Mouse (Mus musculus) spleen, adult 2 months (tissue): Measurements from ENCODE around the gene Gm10447. TPM values are rescaled to one million over a fixed set of nuclear protein-coding genes. Genes with fewer than 3 reads are reported as not detected.
"Not testable (repeated sequence)": the region's sequence is repeated elsewhere in the genome, so short reads cannot be mapped to it uniquely, and the experiment has no call there.

Experiments used
- DNase-seq, 2 experiments: peaks; one replicate each; pipeline versions ENCODE4 v3.0.0 to v3.0.0-alpha.2; 2012 to 2021; ENCODE audit warnings: low spot score in 2 of 2, low read depth in 1 of 2
- H3K27ac ChIP-seq: fragments of 200-500 bp; 2 replicates; pipeline ENCODE4 v1.5.1; 2012; ENCODE audit warnings: low read length, inconsistent platforms; ENCODE audit not compliant: insufficient read depth
- H3K27me3 ChIP-seq: fragments of 200-500 bp; 2 replicates; pipeline ENCODE4 v1.6.1; 2012; ENCODE audit warnings: mild to moderate bottlenecking, moderate library complexity, low read length, inconsistent platforms; ENCODE audit not compliant: control insufficient read depth, insufficient read depth
- H3K36me3 ChIP-seq: fragments of 200-500 bp; 2 replicates; pipeline ENCODE4 v1.6.1; 2012; ENCODE audit warnings: mild to moderate bottlenecking, low read length, inconsistent platforms; ENCODE audit not compliant: control insufficient read depth, insufficient read depth
- H3K4me1 ChIP-seq: fragments of 200-500 bp; 2 replicates; pipeline ENCODE4 v1.6.1; 2011; ENCODE audit warnings: inconsistent platforms; ENCODE audit not compliant: control insufficient read depth, insufficient read depth, insufficient read length
- H3K4me3 ChIP-seq: fragments of 200-500 bp; 2 replicates; pipeline ENCODE4 v1.5.1; 2011; ENCODE audit warnings: mild to moderate bottlenecking, inconsistent platforms; ENCODE audit not compliant: insufficient read depth, insufficient read length; ENCODE audit errors: extremely low read depth
- CTCF ChIP-seq: fragments of 200-500 bp; IDR thresholded peaks from 2 replicates; pipeline ENCODE4 v1.5.1; 2011; ENCODE audit warnings: mild to moderate bottlenecking, inconsistent platforms; ENCODE audit not compliant: insufficient read depth, insufficient read length, insufficient replicate concordance; ENCODE audit errors: extremely low read depth
- POLR2A ChIP-seq: fragments of 200-500 bp; IDR thresholded peaks from 2 replicates; pipeline ENCODE4 v1.6.1; 2011; ENCODE audit warnings: low read depth, low read length, inconsistent platforms
- WGBS: fragments of 180-500 bp; shearing (Covaris S2); methylation state at CpG from one replicate; pipeline ENCODE4 v1.1.7; 2018; 5-methylcytosine and 5-hydroxymethylcytosine counted together
- polyA plus RNA-seq: library from polyadenylated mRNA; depleted of rRNA; stranded (reverse); fragments of >200 nt; gene quantifications from 2 replicates; pipeline ENCODE4 v1.2.3, GENCODE M21; 2012

Gm10447 gene
- polyA plus RNA-seq, 1 experiment = 0.04 TPM

DNA sequence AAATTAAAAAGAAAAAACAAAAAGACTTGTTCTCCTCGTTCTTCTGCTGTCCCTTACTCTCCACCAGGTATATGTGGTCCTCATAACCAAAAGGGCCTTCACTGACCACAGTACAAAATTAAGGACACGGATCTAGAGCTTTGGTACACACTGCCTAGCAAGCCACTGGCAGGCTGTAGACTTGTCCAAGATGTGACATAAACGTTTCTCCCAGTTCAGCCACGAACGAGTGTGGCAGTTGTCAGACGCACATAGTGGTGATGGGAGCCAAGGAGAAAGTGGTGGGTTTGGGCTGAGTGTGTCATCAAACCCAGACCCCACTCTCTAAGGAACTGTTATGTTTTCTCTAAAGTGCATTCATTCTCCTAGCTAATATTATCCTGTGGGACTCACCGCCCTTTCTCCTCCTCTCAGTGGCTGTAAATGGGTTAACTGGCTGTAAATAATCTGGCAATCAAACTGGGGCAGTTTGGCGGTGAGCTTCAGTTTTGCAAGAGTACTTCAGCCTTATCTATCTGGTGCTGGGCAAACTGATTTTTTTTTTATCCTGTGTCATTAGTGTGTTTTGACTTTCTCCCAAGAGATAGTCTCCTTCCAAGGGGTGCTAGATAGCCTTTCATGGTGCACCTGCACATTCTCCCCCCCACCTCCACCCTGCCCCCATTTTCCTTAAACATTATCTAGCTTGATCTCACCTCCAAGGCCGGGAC is 25.4 kb downstream of the Gm10447 start:
- Histone ChIP-seq H3K4me3 (peak overlapping the region; percentile 85; the same call in 1 of the 2 replicates), H3K4me1 (peaks cover 8% of the 10 kb centered on the region; the same call in 1 of the 2 replicates), H3K27ac (peak overlapping the region; percentile 73), H3K36me3 (peaks cover 3% of the 10 kb centered on the region; the same call in 1 of the 2 replicates), H3K27me3 (no peaks in the 10 kb centered on the region)
- no peak for DNase-seq
- 26% methylated on average over 9 of the region's 9 CpGs for WGBS
- no peak for TF ChIP-seq POLR2A
- no peak for TF ChIP-seq CTCF

DNA sequence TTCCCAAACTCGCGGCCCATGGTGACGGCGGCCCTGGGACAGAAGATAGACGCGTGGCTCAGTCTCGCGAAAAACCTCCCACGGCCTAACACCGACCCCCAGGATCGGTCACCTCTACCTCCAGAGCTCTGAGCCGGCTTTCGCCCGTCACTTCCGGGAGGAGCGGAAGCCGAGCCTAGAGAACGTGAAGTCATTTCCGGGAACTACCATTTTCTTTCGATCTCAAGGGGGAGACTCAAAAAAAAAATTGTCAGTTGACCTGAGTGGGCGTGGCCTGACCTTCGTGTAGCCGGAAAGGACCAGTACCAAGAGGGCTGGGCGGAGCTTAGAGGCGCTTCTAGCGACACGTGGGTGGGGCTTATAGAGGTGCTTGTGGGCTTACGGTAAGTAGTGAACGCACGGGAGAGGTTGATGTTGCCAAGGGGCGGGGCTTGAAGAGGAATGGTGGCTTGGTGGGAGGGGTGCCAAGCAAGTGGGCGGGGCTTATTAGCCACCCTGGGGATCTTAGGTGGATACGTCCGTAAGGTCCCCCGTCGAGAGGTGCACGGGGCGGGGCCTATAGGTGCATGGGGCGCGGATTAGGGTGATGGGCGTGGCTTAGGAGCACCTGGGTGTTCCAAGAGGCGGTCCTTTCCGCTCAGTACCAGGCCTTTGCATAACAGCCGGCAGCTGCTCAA is 26.1 kb downstream of the Gm10447 start, which contains the start of the genes Uqcrq and Gdf9:
Gene Uqcrq, minus strand, starts transcription at position 162 of the 677 bp plus-strand sequence.
Gene Gdf9, plus strand, starts transcription at position 354 of the 677 bp plus-strand sequence.
- H3K27ac ChIP-seq = peak within 1 kb of the TSS; percentile 88
- peak; percentile 99 to 100 for DNase-seq
- H3K4me3 ChIP-seq = peak within 1 kb of the TSS; percentile 85
- peaks cover 3% of the 10 kb centered on the region; the same call in 1 of the 2 replicates for H3K36me3 ChIP-seq
- peaks cover 6% of the 10 kb centered on the region; the same call in 1 of the 2 replicates for H3K4me1 ChIP-seq
- WGBS = under 1% methylated on average over 44 of the region's 44 CpGs
- TF ChIP-seq CTCF (no peak), POLR2A (peak; percentile 75)
- no peaks in the 10 kb centered on the region for H3K27me3 ChIP-seq

- Histone ChIP-seq H3K4me3 (peak overlapping the region; percentile 85), H3K4me1 (peaks cover 6% of the 10 kb centered on the region; the same call in 1 of the 2 replicates), H3K27me3 (no peaks in the 10 kb centered on the region), H3K27ac (peak overlapping the region; percentile 88), H3K36me3 (peaks cover 3% of the 10 kb centered on the region; the same call in 1 of the 2 replicates)
- TF ChIP-seq CTCF (no peak), POLR2A (no peak)
- under 1% methylated on average over 34 of the region's 34 CpGs for WGBS
- DNase-seq = no peak
Observed at GRCm38 (mm10) chr11:53430300-53430669, 26.6 kb downstream of the Gm10447 start.

DNA sequence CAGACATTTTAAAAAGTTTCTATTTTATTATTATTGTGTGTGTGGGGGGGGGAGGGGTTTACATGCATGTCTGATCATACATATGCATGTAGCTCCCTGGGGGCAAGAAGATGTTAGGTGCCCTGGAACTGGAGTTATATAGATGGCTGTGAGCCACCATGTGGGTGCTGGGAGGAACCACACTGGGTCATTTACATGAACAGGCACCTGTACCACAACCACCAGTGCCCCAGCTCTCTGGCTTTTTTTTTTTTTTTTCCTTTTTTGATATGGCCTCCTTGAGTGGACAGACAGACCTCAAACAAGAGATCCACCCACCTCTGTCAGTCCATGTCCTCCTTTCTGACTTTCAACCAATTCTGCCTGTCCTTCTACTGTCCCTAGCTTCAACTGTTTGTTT is 27.7 kb downstream of the Gm10447 start:
- H3K4me1 ChIP-seq = peaks cover 6% of the 10 kb centered on the region; the same call in 1 of the 2 replicates
- no peaks in the 10 kb centered on the region for H3K27me3 ChIP-seq
- TF ChIP-seq POLR2A = no peak
- TF ChIP-seq CTCF = no peak
- peaks cover 3% of the 10 kb centered on the region; the same call in 1 of the 2 replicates for H3K36me3 ChIP-seq
- H3K4me3 ChIP-seq = no peak overlapping the region
- H3K27ac ChIP-seq = no peak overlapping the region
- no peak for DNase-seq

DNA sequence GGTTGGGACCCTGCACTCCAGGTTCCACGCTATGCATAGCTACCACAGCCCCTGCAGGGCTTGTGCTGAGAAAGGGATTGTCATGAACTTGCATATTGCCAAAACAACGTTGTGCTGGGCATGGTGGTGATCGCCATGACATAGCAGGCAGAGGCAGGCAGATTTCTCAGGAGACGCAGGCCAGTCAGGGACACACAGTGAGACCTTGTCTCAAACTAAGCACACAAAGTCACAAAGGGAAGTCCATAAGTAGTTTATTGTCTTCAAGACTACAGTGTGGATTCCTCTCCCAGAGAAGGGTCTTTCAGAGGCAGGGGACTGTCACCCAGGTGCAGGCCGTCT is 28.2 kb downstream of the Gm10447 start:
- WGBS = 93% methylated on average over 5 of the region's 5 CpGs
- DNase-seq = no peak
- H3K4me3 ChIP-seq = no peak overlapping the region
- peaks cover 3% of the 10 kb centered on the region; the same call in 1 of the 2 replicates for H3K36me3 ChIP-seq
- TF ChIP-seq CTCF = no peak
- no peak for TF ChIP-seq POLR2A
- H3K4me1 ChIP-seq = peaks cover 6% of the 10 kb centered on the region; the same call in 1 of the 2 replicates
- no peaks in the 10 kb centered on the region for H3K27me3 ChIP-seq
- H3K27ac ChIP-seq = no peak overlapping the region

GRCm38 (mm10) chr11:53427993-53428715 is 28.8 kb downstream of the Gm10447 start:
- peaks cover 6% of the 10 kb centered on the region; the same call in 1 of the 2 replicates for H3K4me1 ChIP-seq
- DNase-seq = no peak
- H3K4me3 ChIP-seq = no peak overlapping the region
- peaks cover 3% of the 10 kb centered on the region; the same call in 1 of the 2 replicates for H3K36me3 ChIP-seq
- TF ChIP-seq POLR2A (no peak), CTCF (no peak)
- 89% methylated on average over 3 of the region's 3 CpGs for WGBS
- H3K27me3 ChIP-seq = no peaks in the 10 kb centered on the region
- H3K27ac ChIP-seq = no peak overlapping the region

GRCm38 (mm10) chr11:53426914-53427313 is 30.0 kb downstream of the Gm10447 start:
- H3K27me3 ChIP-seq, DNase-seq, H3K4me1 ChIP-seq, H3K4me3 ChIP-seq, H3K27ac ChIP-seq, H3K36me3 ChIP-seq: not testable (repeated sequence)
- 93% methylated on average over 3 of the region's 3 CpGs for WGBS
